Mouse (Mus musculus) CH12.LX (cell line): ENCODE measurements around the gene Fibp.

Experiments
- CTCF ChIP-seq, 2 experiments: IDR thresholded peaks in 1 of 2; conservative IDR thresholded peaks in 1 of 2; 2 replicates each; pipeline ENCODE4 v1.5.1; 2011 to 2012; ENCODE audit warnings: low read depth in 2 of 2, low read length in 2 of 2, improper control_type of control experiment in 1 of 2, inconsistent platforms in 1 of 2, mild to moderate bottlenecking in 1 of 2, moderate library complexity in 1 of 2
- ETS1 ChIP-seq: conservative IDR thresholded peaks from 2 replicates; pipeline ENCODE4 v1.6.1; 2012; ENCODE audit warnings: low read depth, mild to moderate bottlenecking, inconsistent platforms, low read length, improper control_type of control experiment, moderate library complexity
- HCFC1 ChIP-seq: IDR thresholded peaks from 2 replicates; pipeline ENCODE4 v1.6.1; 2012; ENCODE audit warnings: low read depth, mild to moderate bottlenecking, inconsistent platforms, low read length, improper control_type of control experiment
- MAX ChIP-seq: IDR thresholded peaks from 2 replicates; pipeline ENCODE4 v1.6.1; 2011; ENCODE audit warnings: low read length, improper control_type of control experiment
- USF1 ChIP-seq: IDR thresholded peaks from 2 replicates; pipeline ENCODE4 v1.6.1; 2014; ENCODE audit warnings: low read depth, mild to moderate bottlenecking, inconsistent platforms, low read length, improper control_type of control experiment

GRCm38 (mm10) chr19:5463791-5464562, 3.6 kb downstream of the Fibp start:
- TF ChIP-seq MAX (no peak), USF1 (no peak), ETS1 (no peak), CTCF (conservative IDR thresholded peaks at IDR 0.05 in 1 of 2, IDR thresholded peaks at IDR 0.05 in 1 of 2; ENCODE audit: low read depth in 2 of 2, low read length in 2 of 2) (peak; percentile 52 to 76; a peak in 3 of 4 replicates), HCFC1 (no peak)
